Mouse (Mus musculus) stomach, postnatal 0 days (tissue): ENCODE results near the gene Psmb9. TPM values are rescaled to one million over a fixed set of nuclear protein-coding genes. Genes with fewer than 3 reads are reported as not detected.

Experiments
- ATAC-seq: fragments of 200-750 bp; cut with Nextera tagmentation; 2 replicates; pipeline ENCODE4 v1.8.0; 2017; ENCODE audit not compliant: low FRiP score, low TSS enrichment
- DNase-seq: peaks from one replicate; pipeline ENCODE4 v3.0.0-alpha.2; 2016; ENCODE audit warnings: low spot score
- H3K27ac ChIP-seq: fragments of 300-500 bp; sonication (generic); replicated peaks from 2 replicates; pipeline ENCODE4 v1.5.1; 2014; ENCODE audit warnings: mild to moderate bottlenecking, control low read depth
- H3K27me3 ChIP-seq: fragments of 300-500 bp; sonication (generic); 2 replicates; pipeline ENCODE4 v1.6.1; 2014; ENCODE audit warnings: low read length; ENCODE audit not compliant: control insufficient read depth, insufficient read depth
- H3K36me3 ChIP-seq: fragments of 300-500 bp; sonication (generic); 2 replicates; pipeline ENCODE4 v1.6.1; 2014; ENCODE audit warnings: low read length, mixed read lengths; ENCODE audit not compliant: control insufficient read depth, insufficient read depth
- H3K4me1 ChIP-seq: fragments of 300-500 bp; sonication (generic); replicated peaks from 2 replicates; pipeline ENCODE4 v1.6.1; 2014; ENCODE audit warnings: antibody characterized with exemption; ENCODE audit not compliant: control insufficient read depth, insufficient read depth
- H3K4me2 ChIP-seq: fragments of 300-500 bp; sonication (generic); replicated peaks from 2 replicates; pipeline ENCODE4 v1.6.1; 2014; ENCODE audit warnings: low read depth, mild to moderate bottlenecking, control low read depth, moderate library complexity
- H3K4me3 ChIP-seq: fragments of 300-500 bp; sonication (generic); 2 replicates; pipeline ENCODE4 v1.5.1; 2014; ENCODE audit warnings: low read depth, low read length, control low read depth
- H3K9ac ChIP-seq: fragments of 300-500 bp; sonication (generic); 2 replicates; pipeline ENCODE4 v1.6.1; 2014; ENCODE audit warnings: mild to moderate bottlenecking, low read length, control low read depth, mixed read lengths
- H3K9me3 ChIP-seq: fragments of 300-500 bp; sonication (generic); 2 replicates; pipeline ENCODE4 v1.6.1; 2016; ENCODE audit warnings: low read length; ENCODE audit not compliant: control insufficient read depth
- CTCF ChIP-seq: IDR thresholded peaks from 2 replicates; pipeline ENCODE4 v1.5.1; 2016; ENCODE audit warnings: antibody characterized with exemption, low read depth, mild to moderate bottlenecking, moderate library complexity
- EP300 ChIP-seq: optimal IDR thresholded peaks from 2 replicates; pipeline ENCODE3; 2016; ENCODE audit warnings: antibody characterized with exemption
- WGBS: fragments of 180-500 bp; shearing (Covaris S2); extraction: QIAGEN DNeasy Blood & Tissue Kit; methylation state at CpG from one replicate; pipeline ENCODE4 v1.1.7; 2014; 5-methylcytosine and 5-hydroxymethylcytosine counted together
- polyA plus RNA-seq: library from polyadenylated mRNA; unstranded; fragments of >200 nt; fragmentation: Nextera tagmentation; extraction: Ambion mirVana; gene quantifications from 2 replicates; pipeline ENCODE4 v1.2.1, GENCODE M21; 2015

Gene Psmb9
- polyA plus RNA-seq, 1 experiment from 2014 or later = 12.8 TPM

GRCm38 (mm10) chr17:34177179-34177578 lies 10.4 kb downstream of the Psmb9 start:
- no peaks in the 10 kb centered on the region for H3K36me3 ChIP-seq
- ATAC-seq = no peak
- 71% methylated on average over 4 of the region's 4 CpGs for WGBS

GRCm38 (mm10) chr17:34174075-34174474 lies 13.5 kb downstream of the Psmb9 start:
- H3K9me3 ChIP-seq = 0 out of 2 replicates have a peak, but pooled peaks cover 4% of the 10 kb centered on the region
- H3K4me1 ChIP-seq = no peaks in the 10 kb centered on the region
- TF ChIP-seq CTCF (no peak), EP300 (no peak)
- H3K36me3 ChIP-seq = no peaks in the 10 kb centered on the region
- no peaks in the 10 kb centered on the region for H3K27me3 ChIP-seq
- H3K9ac ChIP-seq = no peak overlapping the region
- DNase-seq (no peak), ATAC-seq (no peak)
- no peak overlapping the region for H3K4me2 ChIP-seq
- H3K27ac ChIP-seq = no peak overlapping the region
- no peak overlapping the region for H3K4me3 ChIP-seq
- WGBS = 26% methylated on average over 1 of the region's 1 CpGs

More at GRCm38 (mm10) chr17:34177179-34177578, 10.4 kb downstream of the Psmb9 start:
- Histone ChIP-seq H3K4me2 (no peak overlapping the region), H3K27ac (no peak overlapping the region), H3K4me1 (no peaks in the 10 kb centered on the region), H3K9me3 (0 out of 2 replicates have a peak, but pooled peaks cover 4% of the 10 kb centered on the region), H3K9ac (no peak overlapping the region), H3K4me3 (no peak overlapping the region), H3K27me3 (no peaks in the 10 kb centered on the region)
- no peak for DNase-seq
- TF ChIP-seq EP300 = no peak
- TF ChIP-seq CTCF = peak; percentile 53

- H3K36me3 ChIP-seq = no peaks in the 10 kb centered on the region
- H3K4me2 ChIP-seq = no peak overlapping the region
- no peaks in the 10 kb centered on the region for H3K4me1 ChIP-seq
- 0 out of 2 replicates have a peak, but pooled peaks cover 4% of the 10 kb centered on the region for H3K9me3 ChIP-seq
- H3K4me3 ChIP-seq = no peak overlapping the region
- 92% methylated on average over 5 of the region's 5 CpGs for WGBS
- H3K27me3 ChIP-seq = no peaks in the 10 kb centered on the region
- no peak overlapping the region for H3K9ac ChIP-seq
- DNase-seq = no peak
- no peak overlapping the region for H3K27ac ChIP-seq
- TF ChIP-seq CTCF (peak; percentile 38), EP300 (no peak)
- ATAC-seq = no peak
Observed at GRCm38 (mm10) chr17:34172528-34172927, 15.0 kb downstream of the Psmb9 start.

GRCm38 (mm10) chr17:34170877-34171498 lies 16.6 kb downstream of the Psmb9 start:
- 35% methylated on average over 13 of the region's 13 CpGs for WGBS
- no peak overlapping the region for H3K4me2 ChIP-seq
- H3K4me1 ChIP-seq = no peaks in the 10 kb centered on the region
- H3K27ac ChIP-seq = no peak overlapping the region
- no peaks in the 10 kb centered on the region for H3K27me3 ChIP-seq
- TF ChIP-seq EP300 (no peak), CTCF (peak; percentile 98)
- H3K9me3 ChIP-seq = 0 out of 2 replicates have a peak, but pooled peaks cover 4% of the 10 kb centered on the region
- no peak overlapping the region for H3K4me3 ChIP-seq
- peak; percentile 65 for ATAC-seq
- peak; percentile 78 for DNase-seq
- no peak overlapping the region for H3K9ac ChIP-seq
- H3K36me3 ChIP-seq = no peaks in the 10 kb centered on the region

- no peaks in the 10 kb centered on the region for H3K27me3 ChIP-seq
- DNase-seq (no peak), ATAC-seq (no peak)
- no peak overlapping the region for H3K4me2 ChIP-seq
- H3K4me3 ChIP-seq = no peak overlapping the region
- WGBS = 18% methylated on average over 4 of the region's 4 CpGs
- no peak overlapping the region for H3K27ac ChIP-seq
- 0 out of 2 replicates have a peak, but pooled peaks cover 4% of the 10 kb centered on the region for H3K9me3 ChIP-seq
- no peaks in the 10 kb centered on the region for H3K36me3 ChIP-seq
- no peaks in the 10 kb centered on the region for H3K4me1 ChIP-seq
- H3K9ac ChIP-seq = no peak overlapping the region
- TF ChIP-seq CTCF = no peak
- no peak for TF ChIP-seq EP300
Observed at GRCm38 (mm10) chr17:34170487-34170876, 17.1 kb downstream of the Psmb9 start.

GRCm38 (mm10) chr17:34169279-34169678 lies 18.3 kb downstream of the Psmb9 start:
- no peaks in the 10 kb centered on the region for H3K27me3 ChIP-seq
- no peaks in the 10 kb centered on the region for H3K4me1 ChIP-seq
- 0 out of 2 replicates have a peak, but pooled peaks cover 4% of the 10 kb centered on the region for H3K9me3 ChIP-seq
- H3K36me3 ChIP-seq = no peaks in the 10 kb centered on the region
- H3K9ac ChIP-seq = no peak overlapping the region
- DNase-seq (peak; percentile 49), ATAC-seq (peak; percentile 53; the same call in 1 of the 2 replicates)
- H3K4me2 ChIP-seq = no peak overlapping the region
- WGBS = 0% methylated on average over 2 of the region's 2 CpGs
- TF ChIP-seq CTCF = peak; percentile 85
- no peak for TF ChIP-seq EP300
- no peak overlapping the region for H3K27ac ChIP-seq
- no peak overlapping the region for H3K4me3 ChIP-seq
